Comparison of ENCODE assay signal across 21 mouse cellular contexts in the genomic region with DNA sequence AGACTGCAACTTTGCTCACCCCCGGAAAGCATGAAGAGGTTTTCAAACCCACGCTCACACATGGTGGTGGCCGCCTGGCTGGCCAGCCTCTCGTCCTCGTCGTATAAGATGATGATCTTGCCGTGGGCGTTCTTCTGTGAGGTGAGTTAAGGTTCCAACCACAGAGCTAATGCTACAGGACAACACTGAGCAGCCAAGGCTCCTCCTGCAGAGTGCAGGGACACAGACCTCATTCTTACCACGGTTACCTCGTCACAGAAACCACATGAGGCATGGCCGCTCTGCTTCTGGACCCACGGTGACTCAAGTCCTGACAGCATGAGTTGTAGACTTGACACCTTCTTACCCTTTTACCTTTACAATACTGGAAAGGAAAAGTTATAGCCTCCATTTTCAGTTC. TPM values are rescaled to one million over a fixed set of nuclear protein-coding genes. Genes with fewer than 3 reads are reported as not detected.
A peak's percentile ranks its signal among the peaks of the same experiment; 100 is the strongest.
DNase-seq lines count a peak whose midpoint lies in the region; ATAC-seq lines count a peak whose summit lies in the region.
"Had no signal": no experiment of that assay in that cellular context is flagged by ENCODE, and none has a peak within 500 bp of the region (broad histone marks: within the 10 kb centered on the region; RNA-seq: fewer than 3 reads in every experiment).

No protein-coding gene starts in this region.

- no peak overlapping the region for H3K4me3 ChIP-seq in kidney, embryonic 15.5 days (replicated peaks)
- no peak overlapping the region for H3K4me3 ChIP-seq in embryonic facial prominence, embryonic 10.5 days
- no peak overlapping the region for H3K4me3 ChIP-seq in limb, embryonic 11.5 days (ENCODE audit: low read depth, low read length)
- H3K4me3 ChIP-seq: forebrain, embryonic 13.5 days; megakaryocyte, embryonic 14.5 days had no signal

- H3K4me1 ChIP-seq in kidney, embryonic 15.5 days: peaks cover 55% of the 10 kb centered on the region
- H3K4me1 ChIP-seq in embryonic facial prominence, embryonic 10.5 days: peaks cover 81% of the 10 kb centered on the region
- H3K4me1 ChIP-seq in limb, embryonic 11.5 days (ENCODE audit: control insufficient read depth, insufficient read depth, low read length): peaks cover 43% of the 10 kb centered on the region

- no peaks in the 10 kb centered on the region for H3K36me3 ChIP-seq in kidney, embryonic 15.5 days
- peaks cover 26% of the 10 kb centered on the region for H3K36me3 ChIP-seq in embryonic facial prominence, embryonic 10.5 days (replicated peaks)
- 0 out of 2 replicates have a peak, but pooled peaks cover 3% of the 10 kb centered on the region for H3K36me3 ChIP-seq in limb, embryonic 11.5 days (ENCODE audit: control insufficient read depth, insufficient read depth, low read length)

- peak overlapping the region; percentile 92 for H3K27ac ChIP-seq in kidney, embryonic 15.5 days
- H3K27ac ChIP-seq in embryonic facial prominence, embryonic 10.5 days (replicated peaks): peak overlapping the region; percentile 85
- H3K27ac ChIP-seq in limb, embryonic 11.5 days (replicated peaks; ENCODE audit: low read depth, low read length): peak overlapping the region; percentile 39; the same call in 1 of the 2 replicates
- H3K27ac ChIP-seq: forebrain, embryonic 13.5 days had no signal

- no peak for DNase-seq in kidney, postnatal 14 days
- DNase-seq in CD4-positive, CD25-positive, alpha-beta regulatory T cell, adult 2 months (ENCODE audit: low read depth, low spot score): peak; percentile 49
- DNase-seq in embryonic facial prominence, embryonic 10.5 days (ENCODE audit: low spot score): no peak
- DNase-seq in limb, embryonic 11.5 days (ENCODE audit: low spot score): no peak
- DNase-seq in T-cell, adult 2 months (ENCODE audit: low spot score): no peak
- DNase-seq: cerebellum, postnatal 10 days; embryo, embryonic 11 days; gastrocnemius, postnatal 10 days; heart, postnatal 36 days; right cerebral cortex, postnatal 4 days; thymus, postnatal 25 days had no signal

- 77% methylated on average over 12 of the region's 12 CpGs for WGBS in kidney, embryonic 15.5 days
- WGBS in embryonic facial prominence, embryonic 10.5 days: 95% methylated on average over 12 of the region's 12 CpGs
- WGBS in limb, embryonic 11.5 days: 91% methylated on average over 12 of the region's 12 CpGs

- H3K9me3 ChIP-seq in kidney, embryonic 15.5 days (replicated peaks): no peaks in the 10 kb centered on the region
- H3K9me3 ChIP-seq in embryonic facial prominence, embryonic 10.5 days: no peaks in the 10 kb centered on the region
- H3K9me3 ChIP-seq in limb, embryonic 11.5 days (ENCODE audit: control insufficient read depth, low read length): no peaks in the 10 kb centered on the region
- H3K9me3 ChIP-seq: forebrain, embryonic 13.5 days; megakaryocyte, embryonic 14.5 days had no signal

- no peak overlapping the region for H3K4me2 ChIP-seq in kidney, embryonic 15.5 days
- no peak overlapping the region for H3K4me2 ChIP-seq in limb, embryonic 11.5 days (ENCODE audit: low read depth, severe bottlenecking)
- H3K4me2 ChIP-seq: forebrain, embryonic 13.5 days had no signal

- no peak for ATAC-seq in kidney, embryonic 15.5 days (replicated peaks; ENCODE audit: low FRiP score)
- ATAC-seq in limb, embryonic 11.5 days (ENCODE audit: insufficient number of reproducible peaks, low FRiP score, low TSS enrichment, low read depth): no peak
- ATAC-seq in erythroid progenitor cell, adult 5-6 weeks (replicated peaks; ENCODE audit: low FRiP score, poor library complexity, severe bottlenecking): no peak
- ATAC-seq: forebrain, embryonic 13.5 days; lung, postnatal 0 days had no signal

- H3K27me3 ChIP-seq in kidney, embryonic 15.5 days: no peaks in the 10 kb centered on the region
- 0 out of 2 replicates have a peak, but pooled peaks cover 5% of the 10 kb centered on the region for H3K27me3 ChIP-seq in embryonic facial prominence, embryonic 10.5 days (replicated peaks; ENCODE audit: low read depth, poor library complexity, severe bottlenecking)
- no peaks in the 10 kb centered on the region for H3K27me3 ChIP-seq in limb, embryonic 11.5 days (ENCODE audit: control insufficient read depth, insufficient read depth, low read length)
- H3K27me3 ChIP-seq: forebrain, embryonic 13.5 days had no signal

- no peak overlapping the region for H3K9ac ChIP-seq in kidney, embryonic 15.5 days
- H3K9ac ChIP-seq in limb, embryonic 11.5 days (ENCODE audit: low read length): no peak overlapping the region
- H3K9ac ChIP-seq: forebrain, embryonic 13.5 days had no signal

RNA-seq across cellular contexts. Expression of a gene that starts 18.3 kb away (rescaled TPM):
- 1.8 and 3.0 TPM in 2 replicates for polyA plus RNA-seq in kidney, embryonic 15.5 days (2015; fragmentation: Nextera tagmentation; extraction: Ambion mirVana)
- polyA plus RNA-seq in embryonic facial prominence, embryonic 10.5 days (2016; fragmentation: Nextera tagmentation; extraction: Ambion mirVana): 0.26 and 0.34 TPM in 2 replicates
- 0.27 TPM in 1 of 2 replicates, not detected in the other for polyA plus RNA-seq in limb, embryonic 11.5 days (2014; fragmentation: Nextera tagmentation; extraction: Ambion mirVana)
- not detected in 2 replicates for total RNA-seq in erythroid progenitor cell, adult 5-6 weeks (2015; ENCODE audit: low replicate concordance)
- total RNA-seq in erythroid progenitor cell, adult 5-6 weeks (2017; ENCODE audit: low replicate concordance): not detected in 2 replicates
- total RNA-seq: left cerebral cortex, adult 18-20 months; monocyte, adult 5-6 weeks had no signal

RNA-seq across cellular contexts. Expression of a gene that starts 36.3 kb away (rescaled TPM):
- polyA plus RNA-seq in kidney, embryonic 15.5 days (2015; fragmentation: Nextera tagmentation; extraction: Ambion mirVana): 23.5 and 24.9 TPM in 2 replicates
- 17.7 and 17.9 TPM in 2 replicates for polyA plus RNA-seq in embryonic facial prominence, embryonic 10.5 days (2016; fragmentation: Nextera tagmentation; extraction: Ambion mirVana)
- polyA plus RNA-seq in limb, embryonic 11.5 days (2014; fragmentation: Nextera tagmentation; extraction: Ambion mirVana): 43.2 and 48.9 TPM in 2 replicates
- 3.2 and 49.0 TPM in 2 replicates for total RNA-seq in erythroid progenitor cell, adult 5-6 weeks (2015; ENCODE audit: low replicate concordance)
- total RNA-seq in erythroid progenitor cell, adult 5-6 weeks (2017; ENCODE audit: low replicate concordance): 3.1 and 5.5 TPM in 2 replicates

RNA-seq across cellular contexts. Expression of a gene that starts 46.5 kb away (rescaled TPM):
- polyA plus RNA-seq in kidney, embryonic 15.5 days (2015; fragmentation: Nextera tagmentation; extraction: Ambion mirVana): 0.40 and 0.66 TPM in 2 replicates
- 0.36 and 0.41 TPM in 2 replicates for polyA plus RNA-seq in embryonic facial prominence, embryonic 10.5 days (2016; fragmentation: Nextera tagmentation; extraction: Ambion mirVana)
- polyA plus RNA-seq in limb, embryonic 11.5 days (2014; fragmentation: Nextera tagmentation; extraction: Ambion mirVana): 0.33 and 0.55 TPM in 2 replicates
- total RNA-seq in erythroid progenitor cell, adult 5-6 weeks (2015; ENCODE audit: low replicate concordance): not detected in 2 replicates
- total RNA-seq in erythroid progenitor cell, adult 5-6 weeks (2017; ENCODE audit: low replicate concordance): not detected in 2 replicates
- total RNA-seq: heart, postnatal 36 days; left cerebral cortex, adult 18-20 months; liver, adult 2 months; monocyte, adult 5-6 weeks had no signal
- polyA plus RNA-seq: large intestine, adult 2 months; liver, adult 2 months; lung, postnatal 0 days; neural tube, embryonic 14.5 days had no signal

Comparison
In these comparisons a context has a peak if more than half of its experiments do, and no peak if none do; other contexts are left out.
1. H3K27ac ChIP-seq: peak in every context shown above with its lines; median percentile 92 in kidney, embryonic 15.5 days; 85 in embryonic facial prominence, embryonic 10.5 days; 39 in limb, embryonic 11.5 days.